Comparison of ENCODE assay signal across 11 mouse cellular contexts in the genomic region with DNA sequence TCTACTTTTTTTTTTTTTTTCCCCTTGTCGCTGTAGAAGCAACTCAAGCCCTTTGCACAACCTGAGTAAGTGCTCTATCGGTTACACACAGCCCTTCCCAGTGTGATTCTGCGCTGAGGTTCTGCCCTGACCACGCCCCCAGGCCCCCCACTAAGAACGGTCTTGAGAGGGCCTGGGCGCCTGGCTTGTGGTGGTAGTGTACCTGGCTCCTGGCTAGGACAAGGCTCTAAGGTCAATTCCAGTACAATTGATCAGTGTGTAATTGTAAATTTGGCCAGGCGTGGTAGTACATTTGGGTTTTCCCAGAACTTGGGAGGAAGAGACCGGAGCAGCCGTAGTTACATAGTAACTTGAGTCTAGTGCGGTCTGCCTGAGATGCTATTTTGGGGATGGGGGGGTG. TPM values are rescaled to one million over a fixed set of nuclear protein-coding genes. Genes with fewer than 3 reads are reported as not detected.
DNase-seq lines count a peak whose midpoint lies in the region; ATAC-seq lines count a peak whose summit lies in the region.
"Had no signal": no experiment of that assay in that cellular context is flagged by ENCODE, and none has a peak within 500 bp of the region (broad histone marks: within the 10 kb centered on the region; RNA-seq: fewer than 3 reads in every experiment).

No protein-coding gene starts in this region.

- no peak overlapping the region for H3K27ac ChIP-seq in heart, embryonic 12.5 days (ENCODE audit: poor library complexity, severe bottlenecking)
- H3K27ac ChIP-seq in lung, embryonic 16.5 days (ENCODE audit: low read length), result peak overlapping the region; percentile 79; the same call in 1 of the 2 replicates
- H3K27ac ChIP-seq in embryonic facial prominence, embryonic 10.5 days (replicated peaks), result peak overlapping the region; percentile 92
- H3K27ac ChIP-seq in liver, embryonic 13.5 days, result peak overlapping the region; percentile 74
- H3K27ac ChIP-seq: liver, embryonic 14.5 days had no signal

- DNase-seq in heart, postnatal 4 days, result no peak
- DNase-seq in lung, postnatal 25 days (ENCODE audit: low spot score), result no peak
- DNase-seq in embryonic facial prominence, embryonic 10.5 days (ENCODE audit: low spot score), result no peak
- no peak for DNase-seq in liver, embryonic 13.5 days
- no peak for DNase-seq in frontal cortex, postnatal 10 days (ENCODE audit: low spot score in 2 of 2)
- no peak for DNase-seq in frontal cortex, adult 2 months (ENCODE audit: extremely low spot score in 1 of 2, low spot score in 1 of 2)

- 46% methylated on average over 10 of the region's 10 CpGs for WGBS in heart, embryonic 12.5 days
- 45% methylated on average over 10 of the region's 10 CpGs for WGBS in lung, embryonic 16.5 days
- WGBS in embryonic facial prominence, embryonic 10.5 days, result 48% methylated on average over 10 of the region's 10 CpGs
- 60% methylated on average over 10 of the region's 10 CpGs for WGBS in liver, embryonic 13.5 days (ENCODE audit: insufficient replicate concordance)

- H3K9me3 ChIP-seq in heart, embryonic 12.5 days (replicated peaks), result no peaks in the 10 kb centered on the region
- no peaks in the 10 kb centered on the region for H3K9me3 ChIP-seq in lung, embryonic 16.5 days (ENCODE audit: control insufficient read depth, low read length)
- H3K9me3 ChIP-seq in embryonic facial prominence, embryonic 10.5 days, result no peaks in the 10 kb centered on the region
- no peaks in the 10 kb centered on the region for H3K9me3 ChIP-seq in liver, embryonic 13.5 days (replicated peaks)

- no peak overlapping the region for H3K9ac ChIP-seq in heart, embryonic 12.5 days
- no peak overlapping the region; the same call in 1 of the 2 replicates for H3K9ac ChIP-seq in lung, embryonic 16.5 days (ENCODE audit: low read length)
- no peak overlapping the region for H3K9ac ChIP-seq in liver, embryonic 13.5 days
- H3K9ac ChIP-seq: liver, embryonic 14.5 days had no signal

- H3K36me3 ChIP-seq in heart, embryonic 12.5 days, result peaks cover 9% of the 10 kb centered on the region
- peaks cover 7% of the 10 kb centered on the region; the same call in 1 of the 2 replicates for H3K36me3 ChIP-seq in lung, embryonic 16.5 days (ENCODE audit: control insufficient read depth, insufficient read depth, low read length)
- peaks cover 13% of the 10 kb centered on the region for H3K36me3 ChIP-seq in embryonic facial prominence, embryonic 10.5 days (replicated peaks)
- no peaks in the 10 kb centered on the region for H3K36me3 ChIP-seq in liver, embryonic 13.5 days

- peaks cover 33% of the 10 kb centered on the region for H3K4me1 ChIP-seq in heart, embryonic 12.5 days (replicated peaks)
- H3K4me1 ChIP-seq in lung, embryonic 16.5 days (replicated peaks; ENCODE audit: control insufficient read depth, insufficient read depth, low read length), result peaks cover 16% of the 10 kb centered on the region
- peaks cover 42% of the 10 kb centered on the region for H3K4me1 ChIP-seq in embryonic facial prominence, embryonic 10.5 days
- H3K4me1 ChIP-seq in liver, embryonic 13.5 days (replicated peaks), result peaks cover 42% of the 10 kb centered on the region

- peaks cover 5% of the 10 kb centered on the region; the same call in 1 of the 2 replicates for H3K27me3 ChIP-seq in heart, embryonic 12.5 days (replicated peaks)
- no peaks in the 10 kb centered on the region for H3K27me3 ChIP-seq in lung, embryonic 16.5 days (ENCODE audit: control insufficient read depth, insufficient read depth, low read depth, low read length)
- H3K27me3 ChIP-seq in embryonic facial prominence, embryonic 10.5 days (replicated peaks; ENCODE audit: low read depth, poor library complexity, severe bottlenecking), result 0 out of 2 replicates have a peak, but pooled peaks cover 15% of the 10 kb centered on the region
- peaks cover 18% of the 10 kb centered on the region for H3K27me3 ChIP-seq in liver, embryonic 13.5 days

- H3K4me3 ChIP-seq in heart, embryonic 12.5 days, result no peak overlapping the region
- H3K4me3 ChIP-seq in lung, embryonic 16.5 days (ENCODE audit: low read length), result no peak overlapping the region
- peak overlapping the region; percentile 81; the same call in 1 of the 2 replicates for H3K4me3 ChIP-seq in embryonic facial prominence, embryonic 10.5 days
- H3K4me3 ChIP-seq in liver, embryonic 13.5 days (replicated peaks), result no peak overlapping the region

- ATAC-seq in heart, embryonic 12.5 days (ENCODE audit: insufficient number of reproducible peaks, low FRiP score), result no peak
- no peak for ATAC-seq in lung, embryonic 16.5 days (ENCODE audit: low read depth)
- ATAC-seq in liver, embryonic 13.5 days (ENCODE audit: low read depth), result no peak

- peak overlapping the region; percentile 95; the same call in 1 of the 2 replicates for H3K4me2 ChIP-seq in heart, embryonic 12.5 days
- H3K4me2 ChIP-seq in lung, embryonic 16.5 days (ENCODE audit: low read depth, low read length), result peak overlapping the region; percentile 99; the same call in 1 of the 2 replicates
- H3K4me2 ChIP-seq in liver, embryonic 13.5 days, result no peak overlapping the region

RNA-seq across cellular contexts. Expression of a gene that starts 1.4 kb away (rescaled TPM):
- 75.4 and 78.7 TPM in 2 replicates for polyA plus RNA-seq in heart, embryonic 12.5 days (2016; fragmentation: Nextera tagmentation; extraction: Ambion mirVana)
- 10 to 100 TPM; 42.7 to 44.7 TPM for total RNA-seq in heart, postnatal 4 days (2021)
- 80.1 and 86.2 TPM in 2 replicates for polyA plus RNA-seq in lung, embryonic 16.5 days (2015; fragmentation: Nextera tagmentation; extraction: Ambion mirVana)
- polyA plus RNA-seq in embryonic facial prominence, embryonic 10.5 days (2016; fragmentation: Nextera tagmentation; extraction: Ambion mirVana), result 126 and 135 TPM in 2 replicates
- 13.5 and 14.5 TPM in 2 replicates for polyA plus RNA-seq in liver, embryonic 13.5 days (2015; fragmentation: Nextera tagmentation; extraction: Ambion mirVana)
- 126 and 132 TPM in 2 replicates for polyA plus RNA-seq in frontal cortex, adult 2 months (2012; rRNA removed)

RNA-seq across cellular contexts. Expression of a gene that starts 1.6 kb away (rescaled TPM):
- polyA plus RNA-seq in heart, embryonic 12.5 days (2016; fragmentation: Nextera tagmentation; extraction: Ambion mirVana), result 10.2 and 10.4 TPM in 2 replicates
- total RNA-seq in heart, postnatal 4 days (2021), result 10 to 100 TPM; 13.3 to 15.2 TPM
- polyA plus RNA-seq in lung, embryonic 16.5 days (2015; fragmentation: Nextera tagmentation; extraction: Ambion mirVana), result 25.4 and 27.9 TPM in 2 replicates
- 8.2 and 8.8 TPM in 2 replicates for polyA plus RNA-seq in embryonic facial prominence, embryonic 10.5 days (2016; fragmentation: Nextera tagmentation; extraction: Ambion mirVana)
- 1.5 and 1.8 TPM in 2 replicates for polyA plus RNA-seq in liver, embryonic 13.5 days (2015; fragmentation: Nextera tagmentation; extraction: Ambion mirVana)
- polyA plus RNA-seq in frontal cortex, adult 2 months (2012; rRNA removed), result 4.7 and 5.3 TPM in 2 replicates

RNA-seq across cellular contexts. Expression of a gene that starts 20.6 kb away (rescaled TPM):
- polyA plus RNA-seq in heart, embryonic 12.5 days (2016; fragmentation: Nextera tagmentation; extraction: Ambion mirVana), result 5.2 and 5.6 TPM in 2 replicates
- total RNA-seq in heart, postnatal 4 days (2021), result 1 to 10 TPM in 1 of 2 experiments, under 1 TPM in 1; 0.34 to 1.5 TPM
- 4.5 and 6.8 TPM in 2 replicates for polyA plus RNA-seq in lung, embryonic 16.5 days (2015; fragmentation: Nextera tagmentation; extraction: Ambion mirVana)
- polyA plus RNA-seq in embryonic facial prominence, embryonic 10.5 days (2016; fragmentation: Nextera tagmentation; extraction: Ambion mirVana), result 63.3 and 69.4 TPM in 2 replicates
- polyA plus RNA-seq in liver, embryonic 13.5 days (2015; fragmentation: Nextera tagmentation; extraction: Ambion mirVana), result 0.56 and 0.69 TPM in 2 replicates
- 57.8 and 68.7 TPM in 2 replicates for polyA plus RNA-seq in frontal cortex, adult 2 months (2012; rRNA removed)
- total RNA-seq: gastrocnemius, adult 8-10 months; hematopoietic stem cell, adult 5-6 weeks had no signal

RNA-seq across cellular contexts. Expression of a gene that starts 29.5 kb away (rescaled TPM):
- polyA plus RNA-seq in heart, embryonic 12.5 days (2016; fragmentation: Nextera tagmentation; extraction: Ambion mirVana), result 93.2 and 96.6 TPM in 2 replicates
- 10 to 100 TPM; 37.8 to 38.5 TPM for total RNA-seq in heart, postnatal 4 days (2021)
- 158 and 166 TPM in 2 replicates for polyA plus RNA-seq in lung, embryonic 16.5 days (2015; fragmentation: Nextera tagmentation; extraction: Ambion mirVana)
- polyA plus RNA-seq in embryonic facial prominence, embryonic 10.5 days (2016; fragmentation: Nextera tagmentation; extraction: Ambion mirVana), result 170 and 173 TPM in 2 replicates
- polyA plus RNA-seq in liver, embryonic 13.5 days (2015; fragmentation: Nextera tagmentation; extraction: Ambion mirVana), result 48.0 and 50.9 TPM in 2 replicates
- 46.0 and 50.7 TPM in 2 replicates for polyA plus RNA-seq in frontal cortex, adult 2 months (2012; rRNA removed)

RNA-seq across cellular contexts. Expression of a gene that starts 33.3 kb away (rescaled TPM):
- 22.0 and 22.6 TPM in 2 replicates for polyA plus RNA-seq in heart, embryonic 12.5 days (2016; fragmentation: Nextera tagmentation; extraction: Ambion mirVana)
- total RNA-seq in heart, postnatal 4 days (2021), result 10 to 100 TPM; 13.3 to 14.8 TPM
- polyA plus RNA-seq in lung, embryonic 16.5 days (2015; fragmentation: Nextera tagmentation; extraction: Ambion mirVana), result 23.8 and 24.0 TPM in 2 replicates
- polyA plus RNA-seq in embryonic facial prominence, embryonic 10.5 days (2016; fragmentation: Nextera tagmentation; extraction: Ambion mirVana), result 50.7 and 52.3 TPM in 2 replicates
- polyA plus RNA-seq in liver, embryonic 13.5 days (2015; fragmentation: Nextera tagmentation; extraction: Ambion mirVana), result 19.8 and 27.1 TPM in 2 replicates
- 2.7 and 2.8 TPM in 2 replicates for polyA plus RNA-seq in frontal cortex, adult 2 months (2012; rRNA removed)
